Mouse (Mus musculus) neural tube, embryonic 13.5 days (tissue): ENCODE measurements around the gene Rab24. TPM values are rescaled to one million over a fixed set of nuclear protein-coding genes. Genes with fewer than 3 reads are reported as not detected.

ENCODE experiments used
- ATAC-seq: fragments of 200-750 bp; cut with Nextera tagmentation; 2 replicates; pipeline ENCODE4 v1.8.0; 2017; ENCODE audit warnings: low read depth, mild to moderate bottlenecking, moderate TSS enrichment, moderate library complexity
- H3K27ac ChIP-seq: fragments of 300-500 bp; sonication (generic); replicated peaks from 2 replicates; pipeline ENCODE4 v1.5.1; 2015; ENCODE audit warnings: moderate library complexity, mild to moderate bottlenecking, inconsistent platforms
- H3K27me3 ChIP-seq: fragments of 300-500 bp; sonication (generic); 2 replicates; pipeline ENCODE4 v1.6.1; 2015; ENCODE audit warnings: mild to moderate bottlenecking, inconsistent platforms
- H3K36me3 ChIP-seq: fragments of 300-500 bp; sonication (generic); 2 replicates; pipeline ENCODE4 v1.6.1; 2015; ENCODE audit warnings: mild to moderate bottlenecking, inconsistent platforms
- H3K4me1 ChIP-seq: fragments of 300-500 bp; sonication (generic); replicated peaks from 2 replicates; pipeline ENCODE4 v1.6.1; 2015; ENCODE audit warnings: inconsistent platforms
- H3K4me2 ChIP-seq: fragments of 300-500 bp; sonication (generic); 2 replicates; pipeline ENCODE4 v1.6.1; 2015; ENCODE audit warnings: inconsistent platforms, mild to moderate bottlenecking, moderate library complexity
- H3K4me3 ChIP-seq: fragments of 300-500 bp; sonication (generic); 2 replicates; pipeline ENCODE4 v1.5.1; 2015; ENCODE audit warnings: mild to moderate bottlenecking, inconsistent platforms
- H3K9ac ChIP-seq: fragments of 300-500 bp; sonication (generic); 2 replicates; pipeline ENCODE4 v1.6.1; 2015; ENCODE audit warnings: moderate library complexity, mild to moderate bottlenecking, inconsistent platforms
- H3K9me3 ChIP-seq: fragments of 300-500 bp; sonication (generic); 2 replicates; pipeline ENCODE4 v1.6.1; 2016; ENCODE audit warnings: inconsistent platforms
- WGBS: fragments of 180-500 bp; shearing (Covaris S2); methylation state at CpG from one replicate; pipeline ENCODE4 v1.1.7; 2015; 5-methylcytosine and 5-hydroxymethylcytosine counted together
- polyA plus RNA-seq: library from polyadenylated mRNA; unstranded; fragments of >200 nt; fragmentation: Nextera tagmentation; extraction: Ambion mirVana; gene quantifications from 2 replicates; pipeline ENCODE4 v1.2.1, GENCODE M21; 2015

The Rab24 gene
- polyA plus RNA-seq, 1 experiment from 2014 or later: 97.9 TPM

GRCm38 (mm10) chr13:55338131-55339054 is 16.6 kb upstream of the Rab24 start:
- WGBS: 58% methylated on average over 12 of the region's 12 CpGs

GRCm38 (mm10) chr13:55337341-55337975 is 15.7 kb upstream of the Rab24 start:
- Histone ChIP-seq H3K9me3 (no peaks in the 10 kb centered on the region), H3K9ac (no peak overlapping the region), H3K4me3 (no peak overlapping the region), H3K4me2 (no peak overlapping the region), H3K27ac (no peak overlapping the region), H3K4me1 (no peaks in the 10 kb centered on the region), H3K36me3 (no peaks in the 10 kb centered on the region), H3K27me3 (no peaks in the 10 kb centered on the region)
- 70% methylated on average over 10 of the region's 10 CpGs for WGBS
- no peak for ATAC-seq

More at GRCm38 (mm10) chr13:55338131-55339054, 16.6 kb upstream of the Rab24 start:
- H3K9me3 ChIP-seq: no peaks in the 10 kb centered on the region
- no peaks in the 10 kb centered on the region for H3K27me3 ChIP-seq
- H3K9ac ChIP-seq: no peak overlapping the region
- no peak overlapping the region for H3K4me2 ChIP-seq
- H3K4me1 ChIP-seq: no peaks in the 10 kb centered on the region
- no peak for ATAC-seq
- H3K4me3 ChIP-seq: no peak overlapping the region
- no peaks in the 10 kb centered on the region for H3K36me3 ChIP-seq
- H3K27ac ChIP-seq: no peak overlapping the region

GRCm38 (mm10) chr13:55335701-55336100 is 14.0 kb upstream of the Rab24 start:
- no peaks in the 10 kb centered on the region for H3K36me3 ChIP-seq
- WGBS: 85% methylated on average over 4 of the region's 4 CpGs
- H3K27me3 ChIP-seq: no peaks in the 10 kb centered on the region
- H3K4me2 ChIP-seq: no peak overlapping the region
- H3K4me3 ChIP-seq: no peak overlapping the region
- no peaks in the 10 kb centered on the region for H3K9me3 ChIP-seq
- H3K4me1 ChIP-seq: peaks cover 4% of the 10 kb centered on the region
- no peak overlapping the region for H3K9ac ChIP-seq
- no peak for ATAC-seq
- H3K27ac ChIP-seq: no peak overlapping the region

GRCm38 (mm10) chr13:55332331-55332730 is 10.6 kb upstream of the Rab24 start:
- WGBS: 85% methylated on average over 3 of the region's 3 CpGs
- Histone ChIP-seq H3K4me1 (peaks cover 32% of the 10 kb centered on the region), H3K27ac (no peak overlapping the region), H3K4me2 (no peak overlapping the region), H3K27me3 (no peaks in the 10 kb centered on the region), H3K9me3 (no peaks in the 10 kb centered on the region), H3K36me3 (no peaks in the 10 kb centered on the region), H3K4me3 (no peak overlapping the region), H3K9ac (no peak overlapping the region)
- ATAC-seq: no peak

- Histone ChIP-seq H3K9ac (peak overlapping the region; percentile 68), H3K36me3 (peaks cover 5% of the 10 kb centered on the region), H3K4me1 (peaks cover 36% of the 10 kb centered on the region), H3K27me3 (no peaks in the 10 kb centered on the region), H3K27ac (peak overlapping the region; percentile 79), H3K4me3 (peak overlapping the region; percentile 65), H3K9me3 (no peaks in the 10 kb centered on the region), H3K4me2 (peak overlapping the region; percentile 92)
- 48% methylated on average over 14 of the region's 14 CpGs for WGBS
- no peak for ATAC-seq
Observed at GRCm38 (mm10) chr13:55330567-55331400, 9.0 kb upstream of the Rab24 start.

- H3K4me2 ChIP-seq: peak within 1 kb of the TSS; percentile 92
- no peaks in the 10 kb centered on the region for H3K27me3 ChIP-seq
- peak within 1 kb of the TSS; percentile 68 for H3K9ac ChIP-seq
- H3K9me3 ChIP-seq: no peaks in the 10 kb centered on the region
- peak within 1 kb of the TSS; percentile 79 for H3K27ac ChIP-seq
- peaks cover 36% of the 10 kb centered on the region for H3K4me1 ChIP-seq
- WGBS: under 1% methylated on average over 80 of the region's 82 CpGs
- H3K36me3 ChIP-seq: peaks cover 14% of the 10 kb centered on the region
- peak within 1 kb of the TSS; percentile 65 for H3K4me3 ChIP-seq
- peak; percentile 83 for ATAC-seq
Observed at GRCm38 (mm10) chr13:55329683-55330566, 8.2 kb upstream of the Rab24 start, which contains the start of gene Mxd3. Gene Mxd3 (minus strand): TSS chr13:55329823.

GRCm38 (mm10) chr13:55329109-55329682 is 7.5 kb upstream of the Rab24 start:
- H3K27ac ChIP-seq: peak overlapping the region; percentile 79
- WGBS: under 1% methylated on average over 28 of the region's 29 CpGs
- peak; percentile 16 for ATAC-seq

GRCm38 (mm10) chr13:55328641-55329040 is 6.9 kb upstream of the Rab24 start:
- Histone ChIP-seq H3K27ac (no peak overlapping the region), H3K27me3 (no peaks in the 10 kb centered on the region), H3K9ac (peak overlapping the region; percentile 68), H3K4me1 (peaks cover 44% of the 10 kb centered on the region), H3K36me3 (peaks cover 25% of the 10 kb centered on the region), H3K4me3 (peak overlapping the region; percentile 65), H3K9me3 (no peaks in the 10 kb centered on the region), H3K4me2 (peak overlapping the region; percentile 92)
- 82% methylated on average over 4 of the region's 4 CpGs for WGBS
- ATAC-seq: no peak

More at GRCm38 (mm10) chr13:55329109-55329682, 7.5 kb upstream of the Rab24 start:
- H3K4me3 ChIP-seq: peak overlapping the region; percentile 65
- peak overlapping the region; percentile 92 for H3K4me2 ChIP-seq
- peaks cover 19% of the 10 kb centered on the region for H3K36me3 ChIP-seq
- peaks cover 38% of the 10 kb centered on the region for H3K4me1 ChIP-seq
- H3K9me3 ChIP-seq: no peaks in the 10 kb centered on the region
- no peaks in the 10 kb centered on the region for H3K27me3 ChIP-seq
- peak overlapping the region; percentile 68 for H3K9ac ChIP-seq

- H3K27me3 ChIP-seq: no peaks in the 10 kb centered on the region
- H3K4me1 ChIP-seq: peaks cover 48% of the 10 kb centered on the region
- no peak for ATAC-seq
- peaks cover 29% of the 10 kb centered on the region for H3K36me3 ChIP-seq
- WGBS: 84% methylated on average over 6 of the region's 6 CpGs
- H3K9ac ChIP-seq: no peak overlapping the region; the same call in 1 of the 2 replicates
- peak overlapping the region; percentile 65; the same call in 1 of the 2 replicates for H3K4me3 ChIP-seq
- H3K9me3 ChIP-seq: no peaks in the 10 kb centered on the region
- H3K4me2 ChIP-seq: peak overlapping the region; percentile 92
- no peak overlapping the region for H3K27ac ChIP-seq
Observed at GRCm38 (mm10) chr13:55328171-55328570, 6.4 kb upstream of the Rab24 start.

GRCm38 (mm10) chr13:55327633-55328032 is 5.9 kb upstream of the Rab24 start:
- ATAC-seq: peak; percentile 11; the same call in 1 of the 2 replicates
- Histone ChIP-seq H3K9ac (peak overlapping the region; percentile 50; the same call in 1 of the 2 replicates), H3K27ac (peak overlapping the region; percentile 52), H3K4me3 (no peak overlapping the region), H3K27me3 (no peaks in the 10 kb centered on the region), H3K36me3 (peaks cover 29% of the 10 kb centered on the region), H3K4me2 (peak overlapping the region; percentile 92), H3K4me1 (peaks cover 54% of the 10 kb centered on the region), H3K9me3 (no peaks in the 10 kb centered on the region)
- WGBS: 40% methylated on average over 8 of the region's 8 CpGs
